In genomic region chr13:46735219-46735807, GRCm38 (mm10) we compare ENCODE assay signal across 8 mouse cellular contexts. TPM values are rescaled to one million over a fixed set of nuclear protein-coding genes. Genes with fewer than 3 reads are reported as not detected.
DNase-seq lines count a peak whose midpoint lies in the region; ATAC-seq and TF ChIP-seq lines count a peak whose summit lies in the region.

No protein-coding gene starts in this region.

- H3K4me3 ChIP-seq in layer of hippocampus, adult 2 months: peak overlapping the region; percentile 59
- H3K4me3 ChIP-seq in embryonic facial prominence, embryonic 11.5 days (ENCODE audit: low read depth, low read length): peak overlapping the region; percentile 24; the same call in 1 of the 2 replicates
- peak overlapping the region; percentile 41 for H3K4me3 ChIP-seq in hindbrain, postnatal 0 days (ENCODE audit: low read length)
- H3K4me3 ChIP-seq in midbrain, embryonic 16.5 days (ENCODE audit: low read depth, low read length): peak overlapping the region; percentile 32; the same call in 1 of the 2 replicates

- H3K4me2 ChIP-seq in embryonic facial prominence, embryonic 11.5 days (ENCODE audit: low read depth, low read length): peak overlapping the region; percentile 46
- peak overlapping the region; percentile 86 for H3K4me2 ChIP-seq in hindbrain, postnatal 0 days (ENCODE audit: low read depth, low read length)
- peak overlapping the region; percentile 61 for H3K4me2 ChIP-seq in midbrain, embryonic 16.5 days (ENCODE audit: low read length)

- H3K27ac ChIP-seq in layer of hippocampus, adult 2 months: peak overlapping the region; percentile 8
- no peak overlapping the region for H3K27ac ChIP-seq in embryonic facial prominence, embryonic 11.5 days (replicated peaks; ENCODE audit: low read depth, low read length)
- peak overlapping the region; percentile 16; the same call in 1 of the 2 replicates for H3K27ac ChIP-seq in hindbrain, postnatal 0 days
- H3K27ac ChIP-seq in midbrain, embryonic 16.5 days (ENCODE audit: low read length): no peak overlapping the region

- no peaks in the 10 kb centered on the region for H3K27me3 ChIP-seq in embryonic facial prominence, embryonic 11.5 days (ENCODE audit: control insufficient read depth, insufficient read depth, low read length)
- no peaks in the 10 kb centered on the region for H3K27me3 ChIP-seq in hindbrain, postnatal 0 days (ENCODE audit: insufficient read depth, low read length)
- no peaks in the 10 kb centered on the region; the same call in 1 of the 2 replicates for H3K27me3 ChIP-seq in midbrain, embryonic 16.5 days (ENCODE audit: control insufficient read depth, insufficient read depth, low read depth, low read length)

- peak overlapping the region; percentile 0; the same call in 1 of the 2 replicates for H3K9ac ChIP-seq in embryonic facial prominence, embryonic 11.5 days (replicated peaks; ENCODE audit: low read length)
- H3K9ac ChIP-seq in hindbrain, postnatal 0 days (replicated peaks; ENCODE audit: low read length): peak overlapping the region; percentile 44
- H3K9ac ChIP-seq in midbrain, embryonic 16.5 days (ENCODE audit: low read depth, low read length): no peak overlapping the region

- no peak for ATAC-seq in embryonic facial prominence, embryonic 11.5 days (replicated peaks; ENCODE audit: insufficient number of reproducible peaks, low FRiP score, low TSS enrichment, low read depth)
- ATAC-seq in hindbrain, postnatal 0 days: no peak
- ATAC-seq in midbrain, embryonic 16.5 days: no peak

- no peak for TF ChIP-seq CTCF in layer of hippocampus, adult 2 months (conservative IDR thresholded peaks at IDR 0.05)
- TF ChIP-seq CTCF in hindbrain, postnatal 0 days (IDR thresholded peaks at IDR 0.05; ENCODE audit: low read depth): no peak

- H3K36me3 ChIP-seq in embryonic facial prominence, embryonic 11.5 days (replicated peaks; ENCODE audit: control insufficient read depth, insufficient read depth, low read depth, low read length): no peaks in the 10 kb centered on the region
- H3K36me3 ChIP-seq in hindbrain, postnatal 0 days (ENCODE audit: insufficient read depth, low read length): no peaks in the 10 kb centered on the region
- no peaks in the 10 kb centered on the region for H3K36me3 ChIP-seq in midbrain, embryonic 16.5 days (ENCODE audit: control insufficient read depth, insufficient read depth, low read length)

- 49% methylated on average over 11 of the region's 11 CpGs for WGBS in embryonic facial prominence, embryonic 11.5 days
- 43% methylated on average over 11 of the region's 11 CpGs for WGBS in hindbrain, postnatal 0 days
- 46% methylated on average over 11 of the region's 11 CpGs for WGBS in midbrain, embryonic 16.5 days

- H3K9me3 ChIP-seq in embryonic facial prominence, embryonic 11.5 days (replicated peaks; ENCODE audit: control insufficient read depth, low read length): no peaks in the 10 kb centered on the region
- no peaks in the 10 kb centered on the region for H3K9me3 ChIP-seq in hindbrain, postnatal 0 days (ENCODE audit: low read length)
- no peaks in the 10 kb centered on the region for H3K9me3 ChIP-seq in midbrain, embryonic 16.5 days (replicated peaks; ENCODE audit: control insufficient read depth, low read length, poor library complexity, severe bottlenecking)

- no peaks in the 10 kb centered on the region for H3K4me1 ChIP-seq in embryonic facial prominence, embryonic 11.5 days (ENCODE audit: control insufficient read depth, insufficient read depth, low read length)
- peaks cover 7% of the 10 kb centered on the region; the same call in 1 of the 2 replicates for H3K4me1 ChIP-seq in hindbrain, postnatal 0 days (ENCODE audit: insufficient read depth, low read length)
- peaks cover 11% of the 10 kb centered on the region for H3K4me1 ChIP-seq in midbrain, embryonic 16.5 days (ENCODE audit: control insufficient read depth, insufficient read depth, low read length)

- DNase-seq in layer of hippocampus, adult 2 months (ENCODE audit: low spot score in 2 of 2): no peak
- no peak for DNase-seq in layer of hippocampus, postnatal 10 days (ENCODE audit: low spot score in 2 of 2)
- DNase-seq in embryonic facial prominence, embryonic 11.5 days (ENCODE audit: low spot score): no peak
- no peak for DNase-seq in hindbrain, postnatal 0 days (ENCODE audit: low spot score)
- no peak for DNase-seq in right cerebral cortex, postnatal 25 days
- DNase-seq in layer of hippocampus, adult 9-10 months (ENCODE audit: low spot score): no peak
- no peak for DNase-seq in lung, postnatal 36 days

RNA-seq across cellular contexts. Expression of gene Nup153, which starts 7.6 kb away (rescaled TPM):
- total RNA-seq in layer of hippocampus, adult 2 months (2021): 10 to 100 TPM; 56.3 to 56.4 TPM
- 10 to 100 TPM; 53.2 to 56.4 TPM for total RNA-seq in layer of hippocampus, postnatal 10 days (2021)
- 40.2 and 52.3 TPM in 2 replicates for polyA plus RNA-seq in embryonic facial prominence, embryonic 11.5 days (2014; fragmentation: Nextera tagmentation; extraction: Ambion mirVana)
- 88.6 and 103 TPM in 2 replicates for total RNA-seq in hindbrain, postnatal 0 days (2014; rRNA removed)
- polyA plus RNA-seq in hindbrain, postnatal 0 days (2015; fragmentation: Nextera tagmentation; extraction: Ambion mirVana): 10.3 and 10.6 TPM in 2 replicates
- 19.1 and 19.8 TPM in 2 replicates for polyA plus RNA-seq in midbrain, embryonic 16.5 days (2015; fragmentation: Nextera tagmentation; extraction: Ambion mirVana)

Comparison
In these comparisons a context has a peak if more than half of its experiments do, and no peak if none do; other contexts are left out.
1. H3K27ac ChIP-seq: peak in layer of hippocampus, adult 2 months (single experiment) and hindbrain, postnatal 0 days (single experiment); none in embryonic facial prominence, embryonic 11.5 days (single experiment) and midbrain, embryonic 16.5 days (single experiment).
2. Peak in every context shown above with its lines, with median percentiles within 50 percentile points of each other: H3K4me3 ChIP-seq and H3K4me2 ChIP-seq.